Mouse (Mus musculus): ENCODE data around the gene Trim3. TPM values are rescaled to one million over a fixed set of nuclear protein-coding genes. Genes with fewer than 3 reads are reported as not detected.

Gene Trim3
- polyA plus RNA-seq, 1 experiment from 2014 or later = 29.8 TPM

DNA sequence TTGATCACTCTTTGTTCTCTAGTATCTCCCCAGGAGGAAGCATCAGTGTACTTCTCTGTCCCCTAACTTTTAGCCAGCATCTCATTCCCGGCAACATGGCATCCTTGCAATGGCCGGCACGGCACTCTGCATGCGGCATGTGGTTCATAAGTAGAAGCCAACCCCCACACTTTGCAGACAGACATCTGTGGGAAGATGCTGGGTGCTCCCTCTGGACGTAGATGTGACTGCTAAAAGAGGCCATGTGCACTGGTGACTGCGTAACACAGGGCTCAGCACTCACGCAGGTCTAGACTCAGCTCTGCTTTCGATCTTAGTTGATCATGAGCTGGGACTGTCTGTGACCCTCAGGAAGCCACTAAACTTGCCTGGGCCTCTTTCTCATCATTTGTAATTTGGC is 60.4 kb downstream of the Trim3 start:
- Histone ChIP-seq H3K4me2 (no peak overlapping the region), H3K9me3 (no peaks in the 10 kb centered on the region)

DNA sequence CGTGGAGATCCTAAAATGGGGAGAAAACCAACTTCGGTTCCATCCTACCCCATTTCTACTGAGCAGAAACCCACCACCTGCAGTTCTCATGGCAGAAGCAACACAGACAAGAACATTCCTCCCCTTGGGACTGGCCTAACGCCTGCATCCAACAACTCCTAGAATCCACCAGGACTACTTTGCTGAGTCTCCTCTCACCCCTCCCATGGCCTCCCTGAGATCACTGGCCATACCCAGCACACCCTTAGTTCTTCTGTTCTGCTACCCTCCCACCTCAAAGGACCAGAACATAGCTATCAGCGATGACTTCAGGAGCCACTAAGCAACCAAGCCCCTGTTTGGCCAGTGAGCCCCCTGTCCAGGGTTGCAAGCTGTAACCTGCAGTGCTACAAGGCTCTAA is 62.6 kb downstream of the Trim3 start:
- Histone ChIP-seq H3K36me3 (no peaks in the 10 kb centered on the region), H3K4me2 (no peak overlapping the region), H3K9me3 (no peaks in the 10 kb centered on the region), H3K27ac (no peak overlapping the region), H3K4me3 (replicated peaks) (no peak overlapping the region), H3K4me1 (peaks cover 11% of the 10 kb centered on the region; the same call in 1 of the 2 replicates), H3K9ac (no peak overlapping the region), H3K27me3 (replicated peaks) (no peaks in the 10 kb centered on the region)
- no peak for ATAC-seq (ENCODE audit: insufficient read depth, low FRiP score, low read depth)
- WGBS = 81% methylated on average over 4 of the region's 4 CpGs

More for the DNA sequence above, 60.4 kb downstream of the Trim3 start:
- Histone ChIP-seq H3K27me3 (replicated peaks) (no peaks in the 10 kb centered on the region), H3K27ac (no peak overlapping the region), H3K4me1 (peaks cover 11% of the 10 kb centered on the region; the same call in 1 of the 2 replicates), H3K36me3 (no peaks in the 10 kb centered on the region), H3K9ac (no peak overlapping the region), H3K4me3 (replicated peaks) (no peak overlapping the region)
- no peak for ATAC-seq (ENCODE audit: insufficient read depth, low FRiP score, low read depth)
- WGBS = 94% methylated on average over 8 of the region's 8 CpGs

DNA sequence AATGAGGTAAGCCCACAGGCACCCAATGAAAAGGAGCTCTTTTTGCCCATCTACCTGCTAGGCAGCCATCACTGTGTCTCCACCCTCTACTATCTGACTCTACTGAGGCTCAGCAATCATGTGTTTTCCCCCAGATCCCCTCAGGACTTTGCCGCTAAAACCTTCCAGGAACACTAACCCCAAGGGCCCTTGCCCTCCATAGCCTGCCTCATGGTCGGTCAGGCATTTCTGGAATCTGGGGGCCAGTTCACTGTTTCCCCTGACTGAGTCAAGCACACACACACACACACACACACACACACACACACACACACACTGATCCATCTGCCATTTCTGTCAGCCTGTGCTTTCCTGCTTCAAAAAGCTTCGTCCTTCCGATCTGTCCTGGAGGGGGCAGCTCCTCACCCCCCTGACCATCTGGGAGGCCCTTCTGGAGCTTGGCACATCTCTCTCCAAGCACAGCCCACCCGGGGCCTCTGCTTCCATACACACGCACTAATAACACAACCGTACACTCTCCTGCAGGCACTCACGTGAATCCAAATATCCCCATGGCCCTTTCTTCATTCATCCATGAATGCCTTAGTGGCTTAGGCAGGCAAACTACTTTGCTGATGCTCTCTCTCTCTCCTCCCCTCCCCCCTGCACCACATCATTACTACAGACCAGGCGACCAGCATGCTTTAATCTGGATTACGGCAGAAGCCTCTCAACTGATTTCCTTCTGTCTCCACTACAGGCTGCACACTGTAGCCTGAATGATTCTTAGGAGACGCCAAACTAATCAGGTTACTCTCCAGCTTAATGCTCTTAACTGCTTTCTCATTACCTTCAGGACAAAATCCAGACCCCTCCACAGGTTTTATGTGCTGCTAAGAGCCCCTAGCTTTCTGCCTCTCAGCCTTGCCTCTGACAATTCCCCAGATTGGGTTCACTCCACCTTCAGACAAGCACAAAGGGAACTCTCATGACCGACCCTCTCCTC is 63.6 kb downstream of the Trim3 start:
- Histone ChIP-seq H3K27me3 (replicated peaks) (no peaks in the 10 kb centered on the region), H3K4me2 (no peak overlapping the region), H3K4me3 (replicated peaks) (no peak overlapping the region), H3K27ac (no peak overlapping the region), H3K9me3 (no peaks in the 10 kb centered on the region), H3K9ac (no peak overlapping the region), H3K4me1 (peaks cover 11% of the 10 kb centered on the region; the same call in 1 of the 2 replicates), H3K36me3 (no peaks in the 10 kb centered on the region)
- no peak for ATAC-seq (ENCODE audit: insufficient read depth, low FRiP score, low read depth)
- 38% methylated on average over 12 of the region's 12 CpGs for WGBS

DNA sequence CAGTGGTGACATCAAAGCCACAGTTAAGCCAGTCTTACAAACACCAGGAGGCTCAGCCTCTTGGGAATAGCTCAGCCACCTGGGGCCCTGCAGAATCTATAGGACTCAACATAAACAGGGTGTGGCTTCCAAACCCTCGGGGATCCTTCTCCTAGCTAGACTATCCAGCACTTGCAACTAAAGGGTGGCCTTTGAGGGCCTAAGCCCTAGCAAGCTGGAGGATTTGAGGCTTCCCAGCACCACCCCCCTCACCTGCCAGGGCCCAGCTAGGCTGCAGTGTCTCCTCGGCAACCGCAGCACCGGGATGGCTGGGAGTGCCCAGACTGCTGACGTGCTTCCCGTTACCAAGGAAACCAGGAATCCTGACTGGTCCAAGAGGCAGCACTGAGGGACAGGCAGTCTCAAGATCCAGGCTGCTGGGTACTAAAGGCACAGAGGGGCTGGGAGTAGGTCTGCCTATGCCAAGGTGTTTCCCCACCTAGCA is 64.3 kb downstream of the Trim3 start:
- no peaks in the 10 kb centered on the region for H3K9me3 ChIP-seq
- no peak overlapping the region for H3K4me3 ChIP-seq (replicated peaks)
- ATAC-seq (ENCODE audit: insufficient read depth, low FRiP score, low read depth) = peak; percentile 57; the same call in 1 of the 2 replicates
- no peak overlapping the region for H3K4me2 ChIP-seq
- H3K27me3 ChIP-seq (replicated peaks) = no peaks in the 10 kb centered on the region
- peaks cover 11% of the 10 kb centered on the region; the same call in 1 of the 2 replicates for H3K4me1 ChIP-seq
- H3K9ac ChIP-seq = no peak overlapping the region
- H3K36me3 ChIP-seq = 0 out of 2 replicates have a peak, but pooled peaks cover 5% of the 10 kb centered on the region
- H3K27ac ChIP-seq = no peak overlapping the region
- 8% methylated on average over 6 of the region's 6 CpGs for WGBS

DNA sequence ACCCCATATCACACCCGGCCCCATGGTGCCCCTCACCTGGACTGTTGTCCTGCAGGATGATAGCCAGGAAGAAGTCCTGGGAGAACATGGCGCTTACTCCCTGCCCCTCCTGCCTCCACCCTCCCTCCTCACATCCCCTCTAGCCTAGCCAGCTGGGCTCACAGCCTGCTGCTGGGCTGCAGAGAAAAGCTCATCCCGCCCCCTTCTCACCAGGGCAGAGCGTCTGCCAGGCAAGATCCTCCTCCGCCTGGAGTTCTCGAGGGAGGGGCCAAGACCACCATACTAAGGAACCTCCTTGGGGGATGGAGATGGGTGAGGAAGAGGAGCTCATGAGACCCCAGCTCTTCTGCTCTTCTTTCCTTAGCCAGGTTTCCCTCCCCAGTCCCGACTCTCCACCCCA is 64.8 kb downstream of the Trim3 start:
- Histone ChIP-seq H3K27me3 (replicated peaks) (no peaks in the 10 kb centered on the region), H3K4me3 (replicated peaks) (no peak overlapping the region), H3K4me1 (peaks cover 11% of the 10 kb centered on the region; the same call in 1 of the 2 replicates), H3K9ac (no peak overlapping the region), H3K9me3 (no peaks in the 10 kb centered on the region), H3K4me2 (no peak overlapping the region), H3K36me3 (0 out of 2 replicates have a peak, but pooled peaks cover 5% of the 10 kb centered on the region), H3K27ac (no peak overlapping the region)
- peak; percentile 53; the same call in 1 of the 2 replicates for ATAC-seq (ENCODE audit: insufficient read depth, low FRiP score, low read depth)
- WGBS = 26% methylated on average over 7 of the region's 7 CpGs

DNA sequence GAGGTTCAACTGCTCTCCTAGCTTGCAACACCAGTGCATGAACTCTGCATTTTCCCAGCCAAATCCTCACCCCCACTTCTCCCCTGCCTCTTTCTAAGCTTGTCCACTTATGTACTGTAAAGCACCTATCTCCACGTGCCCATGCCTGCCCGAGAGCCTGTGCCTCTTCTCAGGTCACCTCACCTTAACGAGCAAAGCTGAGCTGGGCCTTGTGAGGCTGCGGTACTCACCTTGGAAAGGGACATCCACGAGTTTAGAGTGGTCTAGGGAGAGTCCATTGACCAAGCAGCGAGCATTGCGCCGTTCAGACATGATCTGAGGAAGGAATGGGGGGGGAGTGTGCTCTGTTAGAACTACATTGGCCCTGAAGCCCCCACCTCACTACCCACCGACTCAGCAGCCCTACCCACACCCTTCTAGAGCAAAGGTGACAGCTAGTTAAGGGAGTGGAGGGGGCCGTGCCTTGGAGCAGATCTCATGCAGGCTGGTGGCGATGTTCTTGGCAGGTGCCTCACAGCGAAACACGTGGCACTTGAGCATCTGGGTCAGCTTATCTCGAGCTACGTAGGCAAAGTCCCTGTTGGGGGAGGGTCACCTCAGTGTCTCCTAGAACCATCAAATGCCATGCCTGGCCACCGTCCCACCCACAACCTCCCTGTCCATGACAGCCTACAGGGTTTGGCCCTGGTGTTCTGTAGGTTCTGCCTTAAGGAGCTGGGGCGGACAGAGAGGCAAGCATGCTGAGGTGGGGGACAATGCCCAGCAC is 68.1 kb downstream of the Trim3 start:
- no peak for ATAC-seq (ENCODE audit: insufficient read depth, low FRiP score, low read depth)
- WGBS = 82% methylated on average over 17 of the region's 17 CpGs
- 0 out of 2 replicates have a peak, but pooled peaks cover 5% of the 10 kb centered on the region for H3K36me3 ChIP-seq

DNA sequence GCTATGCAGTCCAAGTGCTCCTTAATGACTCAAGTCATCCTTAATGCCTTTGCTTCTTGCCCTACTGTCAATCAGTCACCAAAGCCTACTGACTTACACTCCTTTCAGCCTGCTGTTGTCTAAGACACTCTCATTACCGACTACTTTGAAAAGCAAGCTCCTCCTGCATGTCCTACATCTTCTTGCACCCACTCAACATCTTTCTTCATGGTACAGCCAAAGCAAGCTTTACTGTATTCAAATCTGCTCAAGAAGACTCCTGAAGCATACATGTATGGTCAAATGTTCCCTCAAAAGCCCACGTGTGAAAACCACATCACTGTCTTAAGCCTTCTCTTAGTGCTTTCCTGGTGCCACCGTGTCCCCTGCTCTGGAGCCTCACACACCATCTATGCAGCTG is 70.0 kb downstream of the Trim3 start:
- WGBS = 82% methylated on average over 3 of the region's 3 CpGs
- H3K36me3 ChIP-seq = 0 out of 2 replicates have a peak, but pooled peaks cover 5% of the 10 kb centered on the region
- no peak for ATAC-seq (ENCODE audit: insufficient read depth, low FRiP score, low read depth)
- H3K4me2 ChIP-seq = no peak overlapping the region
- H3K4me3 ChIP-seq (replicated peaks) = no peak overlapping the region
- H3K27ac ChIP-seq = no peak overlapping the region
- H3K27me3 ChIP-seq (replicated peaks) = no peaks in the 10 kb centered on the region
- H3K4me1 ChIP-seq = no peaks in the 10 kb centered on the region
- no peak overlapping the region for H3K9ac ChIP-seq
- H3K9me3 ChIP-seq = no peaks in the 10 kb centered on the region

More for the DNA sequence above, 68.1 kb downstream of the Trim3 start:
- Histone ChIP-seq H3K4me1 (peaks cover 11% of the 10 kb centered on the region; the same call in 1 of the 2 replicates), H3K9me3 (no peaks in the 10 kb centered on the region), H3K9ac (no peak overlapping the region), H3K4me3 (replicated peaks) (no peak overlapping the region), H3K27ac (no peak overlapping the region), H3K27me3 (replicated peaks) (no peaks in the 10 kb centered on the region), H3K4me2 (no peak overlapping the region)

DNA sequence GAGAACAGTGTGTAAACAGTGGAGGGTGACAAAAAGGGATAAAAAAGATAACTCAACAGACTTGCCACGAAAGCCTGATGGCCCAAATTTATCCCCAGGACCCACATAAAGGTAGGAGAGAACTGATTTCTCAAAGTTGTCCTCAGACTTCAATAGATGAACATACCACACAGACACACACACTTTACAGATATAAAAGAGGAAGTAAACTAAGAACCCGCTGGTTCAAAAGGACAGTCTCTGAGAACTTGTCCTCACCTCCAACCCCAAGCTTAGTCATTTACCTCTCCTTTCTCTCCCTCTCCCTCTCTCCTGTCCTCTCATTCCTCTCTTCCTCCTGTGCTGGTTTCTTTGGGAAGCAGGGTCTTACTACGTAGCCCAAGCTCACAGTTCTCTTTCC is 71.1 kb downstream of the Trim3 start:
- H3K36me3 ChIP-seq = 0 out of 2 replicates have a peak, but pooled peaks cover 5% of the 10 kb centered on the region
- WGBS = 90% methylated on average over 3 of the region's 3 CpGs
- no peak overlapping the region for H3K4me3 ChIP-seq (replicated peaks)
- H3K27ac ChIP-seq = no peak overlapping the region
- ATAC-seq (ENCODE audit: insufficient read depth, low FRiP score, low read depth) = no peak
- no peaks in the 10 kb centered on the region for H3K4me1 ChIP-seq
- H3K27me3 ChIP-seq (replicated peaks) = no peaks in the 10 kb centered on the region
- H3K4me2 ChIP-seq = no peak overlapping the region
- H3K9me3 ChIP-seq = no peaks in the 10 kb centered on the region
- no peak overlapping the region for H3K9ac ChIP-seq

DNA sequence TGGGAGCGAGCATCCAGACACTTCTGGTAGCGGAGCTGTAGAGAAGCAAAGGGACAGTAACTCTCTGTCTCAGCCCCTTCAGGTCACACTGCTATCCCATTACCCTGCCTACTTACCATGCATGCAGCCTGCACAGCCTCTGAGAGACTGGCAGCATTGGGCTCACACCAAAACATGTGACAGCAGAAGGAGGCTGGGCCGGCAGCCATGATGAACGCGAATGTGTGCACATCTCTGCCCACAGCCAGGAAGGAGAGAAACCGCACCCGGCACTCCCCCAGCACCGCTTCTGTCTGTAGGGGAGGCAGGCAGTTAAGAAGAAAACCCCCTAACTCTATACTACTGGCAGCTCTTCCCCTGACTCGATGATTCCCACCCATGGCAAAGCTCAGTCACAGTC is 74.4 kb downstream of the Trim3 start:
- Histone ChIP-seq H3K4me1 (0 out of 2 replicates have a peak, but pooled peaks cover 5% of the 10 kb centered on the region), H3K4me3 (replicated peaks) (no peak overlapping the region), H3K27ac (no peak overlapping the region), H3K9me3 (no peaks in the 10 kb centered on the region), H3K27me3 (replicated peaks) (no peaks in the 10 kb centered on the region), H3K9ac (no peak overlapping the region), H3K4me2 (no peak overlapping the region), H3K36me3 (no peaks in the 10 kb centered on the region)
- no peak for ATAC-seq (ENCODE audit: insufficient read depth, low FRiP score, low read depth)
- WGBS = 89% methylated on average over 9 of the region's 9 CpGs

DNA sequence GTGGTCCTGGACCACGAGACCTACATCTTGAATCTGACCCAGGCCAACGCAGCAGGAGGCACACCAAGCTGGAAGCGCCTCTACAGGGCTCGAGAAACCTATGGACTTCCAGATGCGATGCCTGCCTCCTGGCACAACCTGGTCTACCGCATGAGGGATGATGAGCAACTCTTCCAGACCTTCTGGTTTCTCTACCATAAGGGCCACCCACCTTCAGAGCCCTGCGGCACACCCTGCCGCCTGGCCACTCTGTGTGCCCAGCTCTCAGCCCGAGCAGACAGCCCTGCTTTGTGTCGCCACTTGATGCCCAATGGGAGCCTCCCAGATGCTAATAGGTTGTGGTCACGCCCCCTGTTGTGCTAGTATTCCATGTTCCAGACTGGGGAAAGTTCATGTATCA is 75.7 kb downstream of the Trim3 start:
- Histone ChIP-seq H3K4me1 (peaks cover 7% of the 10 kb centered on the region; the same call in 1 of the 2 replicates), H3K9ac (no peak overlapping the region), H3K36me3 (no peaks in the 10 kb centered on the region), H3K27ac (no peak overlapping the region), H3K9me3 (no peaks in the 10 kb centered on the region), H3K4me3 (replicated peaks) (no peak overlapping the region), H3K4me2 (no peak overlapping the region), H3K27me3 (replicated peaks) (no peaks in the 10 kb centered on the region)
- 81% methylated on average over 11 of the region's 11 CpGs for WGBS
- no peak for ATAC-seq (ENCODE audit: insufficient read depth, low FRiP score, low read depth)

DNA sequence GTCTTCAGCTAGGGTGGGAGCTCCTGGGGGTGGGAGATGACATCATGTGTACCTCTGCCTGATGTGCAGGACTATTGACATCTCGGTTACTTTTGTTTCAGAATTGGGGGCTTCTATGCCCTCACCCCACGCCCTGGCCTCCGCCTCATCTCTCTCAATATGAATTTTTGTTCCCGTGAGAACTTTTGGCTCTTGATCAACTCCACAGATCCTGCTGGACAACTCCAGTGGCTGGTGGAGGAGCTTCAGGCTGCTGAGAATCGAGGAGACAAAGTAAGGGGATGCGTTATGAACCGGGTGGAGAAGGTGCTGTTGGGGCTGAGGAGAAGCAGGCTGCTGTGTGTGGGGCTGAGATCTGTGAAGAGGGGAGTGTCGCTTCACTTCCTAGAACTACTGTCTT is 77.0 kb downstream of the Trim3 start:
- no peak overlapping the region for H3K27ac ChIP-seq
- H3K9ac ChIP-seq = no peak overlapping the region
- no peaks in the 10 kb centered on the region for H3K27me3 ChIP-seq (replicated peaks)
- H3K9me3 ChIP-seq = no peaks in the 10 kb centered on the region
- 80% methylated on average over 8 of the region's 8 CpGs for WGBS
- peaks cover 7% of the 10 kb centered on the region; the same call in 1 of the 2 replicates for H3K4me1 ChIP-seq
- H3K4me2 ChIP-seq = no peak overlapping the region
- no peaks in the 10 kb centered on the region for H3K36me3 ChIP-seq
- no peak for ATAC-seq (ENCODE audit: insufficient read depth, low FRiP score, low read depth)
- H3K4me3 ChIP-seq (replicated peaks) = no peak overlapping the region
